Mouse (Mus musculus) c-Kit-positive CD71-positive TER-119-positive erythroid progenitor cells, embryonic 14.5 days (primary cell): Measurements from ENCODE around the gene Nrf1.

Source experiments
- DNase-seq: peaks from one replicate; pipeline ENCODE4 v3.0.0-alpha.2; 2013; ENCODE audit warnings: low spot score

Nrf1 gene

GRCm38 (mm10) chr6:30078938-30079529 lies 31.2 kb downstream of the Nrf1 start:
- DNase-seq: no peak

DNA sequence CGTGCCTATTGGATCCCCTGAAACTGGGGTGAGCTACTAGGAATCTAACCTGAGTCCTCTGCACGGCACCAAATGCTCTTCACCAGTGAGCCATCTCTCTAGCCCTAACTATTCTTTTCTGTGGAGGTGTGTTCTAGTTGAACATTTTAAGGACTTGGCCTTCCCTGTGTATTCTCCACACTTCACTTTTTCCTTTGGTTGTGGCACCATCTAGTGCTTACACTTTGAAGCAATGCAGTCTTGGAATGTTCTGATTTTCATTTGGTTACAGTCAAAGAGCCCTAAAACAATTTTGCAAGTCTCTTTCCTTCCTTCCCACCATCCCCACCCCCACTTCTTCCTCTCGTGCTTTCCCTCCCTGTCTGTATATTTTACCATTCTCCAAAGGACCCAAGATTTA lies 33.6 kb downstream of the Nrf1 start:
- DNase-seq: no peak

DNA sequence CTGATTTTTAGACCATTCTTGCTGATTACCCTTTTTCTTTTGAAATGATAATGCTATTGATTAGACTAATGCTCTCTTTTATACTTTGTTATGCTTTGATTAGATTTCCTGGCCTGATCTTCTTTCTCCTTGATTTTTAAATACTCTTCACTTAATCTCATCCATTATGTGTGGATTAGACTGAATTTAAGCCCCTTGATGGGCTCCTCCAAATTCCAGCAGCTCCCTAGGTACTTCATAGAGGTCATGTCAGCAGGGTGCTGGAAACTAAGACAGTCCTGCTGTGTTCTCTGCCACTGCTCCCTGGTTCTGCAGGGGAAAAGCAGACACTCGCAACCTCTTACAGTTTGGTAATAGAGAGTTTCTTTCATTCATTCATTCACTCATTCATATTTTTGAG lies 35.5 kb downstream of the Nrf1 start:
- no peak for DNase-seq

DNA sequence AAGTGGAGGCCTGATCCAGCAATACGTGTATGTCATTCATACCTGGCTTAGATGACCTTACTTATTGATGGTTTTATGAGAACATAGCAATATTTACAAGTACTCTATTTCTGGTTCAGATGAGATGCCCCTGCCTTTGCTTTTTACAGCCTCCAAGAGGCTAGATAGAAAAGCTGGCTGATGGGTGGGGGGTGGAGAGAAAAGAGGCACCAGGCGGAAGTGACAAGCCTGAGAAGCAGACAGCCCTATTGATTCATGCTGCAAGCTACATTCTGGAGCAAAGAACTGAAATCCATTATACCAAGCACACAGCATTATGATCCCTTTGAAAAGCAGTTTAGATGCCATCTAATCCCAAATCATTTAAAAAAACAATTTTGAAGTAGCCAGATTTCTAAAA lies 37.6 kb downstream of the Nrf1 start:
- DNase-seq: no peak

DNA sequence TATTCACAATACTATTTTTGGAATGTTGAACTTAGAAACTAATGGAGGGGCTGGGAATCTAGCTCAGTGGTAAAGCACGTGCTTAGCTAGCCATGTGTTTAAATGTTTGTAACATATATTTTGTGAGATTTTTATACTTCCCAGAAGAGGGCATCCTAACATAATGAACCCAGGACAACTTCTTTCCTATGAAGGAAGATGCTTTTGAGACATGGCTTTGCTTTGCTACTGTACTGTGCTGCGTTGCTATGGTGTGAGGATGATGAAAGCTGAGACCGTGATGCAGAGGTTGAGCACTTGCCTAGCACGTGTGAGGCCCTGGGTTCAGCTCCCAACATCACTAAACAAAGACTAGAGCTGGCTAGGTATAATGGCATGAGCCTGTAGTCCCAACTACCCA lies 43.4 kb downstream of the Nrf1 start:
- DNase-seq: no peak

- DNase-seq: no peak
Observed at GRCm38 (mm10) chr6:30092816-30093215, 45.0 kb downstream of the Nrf1 start.

DNA sequence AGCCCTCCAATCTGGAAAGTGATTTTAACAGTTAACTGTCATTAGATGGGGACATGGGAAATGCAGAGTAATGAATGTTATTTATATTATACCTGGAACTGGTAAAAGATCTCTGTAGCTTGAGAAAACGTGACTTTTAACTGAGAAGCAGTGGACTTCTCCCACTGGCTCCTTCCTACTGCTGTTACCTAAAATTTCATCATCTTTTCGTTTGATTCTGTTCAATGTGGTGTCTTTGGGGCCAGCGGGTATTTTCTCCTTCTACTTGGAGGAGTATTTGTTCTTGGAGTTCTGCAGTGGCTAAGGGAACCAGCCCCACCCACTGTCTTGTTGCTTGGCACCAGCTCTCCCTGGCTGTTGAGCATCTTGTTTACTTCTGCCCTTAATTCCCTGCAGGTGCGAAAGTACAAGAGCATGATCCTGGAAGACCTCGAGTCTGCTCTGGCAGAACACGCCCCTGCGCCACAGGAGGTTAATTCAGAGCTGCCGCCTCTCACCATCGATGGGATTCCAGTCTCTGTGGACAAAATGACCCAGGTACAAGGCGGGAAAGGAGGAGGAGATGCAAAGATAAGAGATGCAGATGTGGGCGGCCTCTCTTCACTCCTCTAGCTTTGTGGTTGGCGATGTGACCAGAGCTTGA lies 54.1 kb downstream of the Nrf1 start:
- no peak for DNase-seq

DNA sequence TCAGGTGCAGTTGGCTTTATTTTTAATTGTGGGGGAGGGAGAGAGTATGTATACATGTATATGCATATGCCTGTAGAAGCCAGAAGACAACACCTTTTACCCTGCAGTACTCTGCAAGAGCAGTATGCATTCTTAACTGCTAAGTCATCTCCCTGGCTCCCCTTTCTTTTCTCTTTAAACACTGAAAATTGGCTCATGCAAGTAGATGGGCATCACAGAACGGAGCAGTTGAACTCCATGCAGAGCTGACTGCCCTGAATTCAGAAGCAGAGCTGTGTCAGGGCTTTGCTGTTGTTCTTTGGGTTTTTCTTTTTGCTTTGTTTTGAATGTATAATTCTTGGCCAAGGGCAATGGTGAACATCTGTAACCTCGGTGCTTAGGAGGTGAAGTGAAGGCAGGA lies 58.3 kb downstream of the Nrf1 start:
- no peak for DNase-seq

GRCm38 (mm10) chr6:30107456-30107855 lies 59.7 kb downstream of the Nrf1 start:
- no peak for DNase-seq

DNA sequence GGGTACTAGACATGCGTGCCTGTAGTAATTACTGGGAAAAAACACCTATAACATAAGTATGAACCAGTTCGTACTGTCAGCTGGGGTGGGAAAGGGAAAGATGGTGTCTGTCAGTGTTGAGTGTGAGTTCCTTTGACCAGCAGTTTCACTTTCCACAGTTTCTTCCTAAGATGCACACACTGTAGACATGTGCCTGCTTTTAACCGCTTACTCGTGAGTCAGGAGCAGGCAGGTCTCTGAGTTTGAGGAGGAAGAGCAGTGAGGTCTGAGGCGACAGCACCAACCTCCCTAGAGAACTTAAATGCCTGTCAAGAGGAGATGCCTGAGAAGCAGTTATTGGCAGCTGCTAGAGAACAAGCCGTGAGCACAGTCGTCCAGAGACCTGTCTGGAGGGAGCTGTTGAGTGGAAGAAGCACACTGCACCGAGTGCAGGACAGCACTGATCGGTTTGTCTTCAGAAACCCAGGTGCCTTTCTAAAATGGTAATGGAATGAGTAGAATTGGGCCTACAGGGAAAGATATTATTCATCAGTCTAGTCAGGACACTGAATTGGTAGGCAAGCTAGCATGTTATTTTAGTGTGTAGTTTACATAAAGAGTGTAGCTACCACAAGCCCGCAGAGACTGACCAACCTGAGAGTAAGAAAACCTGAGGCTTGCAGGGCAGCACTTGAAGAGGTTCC lies 62.2 kb downstream of the Nrf1 start:
- no peak for DNase-seq

GRCm38 (mm10) chr6:30112349-30113132 lies 64.8 kb downstream of the Nrf1 start:
- no peak for DNase-seq

DNA sequence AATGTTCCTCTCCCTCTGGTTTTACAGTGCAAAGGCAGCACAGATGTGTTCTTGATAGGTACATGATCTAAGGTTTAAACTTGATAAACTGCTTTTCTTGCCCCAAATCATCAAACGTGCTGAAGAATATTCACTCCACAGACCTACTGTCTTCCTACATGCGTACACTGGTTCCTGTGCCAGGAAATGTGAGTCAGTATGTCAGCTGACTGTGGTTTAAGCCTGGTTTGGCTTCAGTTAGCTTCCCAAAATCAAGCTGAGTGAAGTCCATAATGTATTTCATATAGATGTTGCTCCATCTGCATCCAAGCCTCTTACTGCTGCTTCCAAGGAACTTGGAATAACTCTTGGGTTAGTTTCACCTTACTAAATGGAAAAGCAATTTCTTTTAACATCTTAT lies 66.3 kb downstream of the Nrf1 start:
- no peak for DNase-seq

DNA sequence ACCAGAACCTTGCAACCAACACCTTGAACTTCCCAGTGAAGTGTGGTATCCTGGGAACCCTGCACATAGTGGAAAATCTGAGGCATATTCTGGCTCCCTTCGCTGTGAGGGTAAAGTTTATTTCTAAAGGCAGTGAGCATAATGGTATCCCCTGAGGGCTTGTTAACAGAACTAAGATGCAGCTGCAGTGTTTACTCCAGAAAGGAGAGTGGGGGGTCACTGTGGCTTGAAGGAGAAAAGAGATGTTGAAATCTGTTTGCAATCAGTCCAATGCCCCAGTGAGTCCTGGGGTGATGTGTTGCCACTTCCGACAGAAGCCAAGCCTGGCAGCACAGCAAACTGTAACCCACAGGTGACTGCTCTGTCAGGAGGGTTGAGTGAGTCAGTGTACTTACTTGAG lies 73.4 kb downstream of the Nrf1 start:
- no peak for DNase-seq

- no peak for DNase-seq
Observed at GRCm38 (mm10) chr6:30121600-30121999, 73.8 kb downstream of the Nrf1 start.

GRCm38 (mm10) chr6:30123391-30123790 lies 75.6 kb downstream of the Nrf1 start:
- no peak for DNase-seq

DNA sequence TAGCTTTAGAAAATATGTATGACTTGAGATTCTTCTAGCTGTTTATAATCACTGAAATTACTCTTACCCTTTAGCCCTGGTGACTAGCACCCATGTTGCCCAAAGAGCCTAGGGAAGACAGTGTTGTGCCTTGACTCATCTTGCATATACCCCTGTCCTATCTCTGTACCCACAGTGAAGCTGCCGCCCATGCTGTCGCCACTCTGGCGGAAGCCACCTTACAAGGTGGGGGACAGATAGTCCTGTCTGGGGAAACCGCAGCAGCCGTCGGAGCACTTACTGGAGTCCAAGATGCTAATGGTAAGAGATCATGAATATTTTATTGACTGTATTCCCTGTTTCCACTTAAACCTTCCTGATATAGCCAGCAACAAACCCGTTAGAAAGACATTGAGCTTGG lies 78.3 kb downstream of the Nrf1 start:
- DNase-seq: no peak

DNA sequence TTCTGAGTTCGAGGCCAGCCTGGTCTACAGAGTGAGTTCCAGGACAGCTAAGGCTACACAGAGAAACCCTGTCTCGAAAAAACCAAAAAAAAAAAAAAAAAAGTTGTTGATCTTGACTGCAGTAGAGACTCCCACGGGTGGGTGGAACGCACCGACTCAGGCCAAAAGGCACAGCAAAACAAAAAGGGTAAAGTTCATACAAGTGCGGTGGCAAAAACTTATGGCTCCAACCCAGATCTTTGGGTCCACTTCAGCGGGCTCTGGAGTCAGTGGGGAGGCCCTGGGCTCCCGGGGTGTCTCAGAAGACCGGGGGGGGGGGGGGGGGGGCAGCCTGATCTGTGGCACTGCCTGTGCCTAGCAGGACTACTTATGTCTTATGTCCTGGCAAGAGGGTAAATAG lies 79.0 kb downstream of the Nrf1 start:
- no peak for DNase-seq

- no peak for DNase-seq
Observed at GRCm38 (mm10) chr6:30132399-30132798, 84.6 kb downstream of the Nrf1 start.

- DNase-seq: no peak
Observed at GRCm38 (mm10) chr6:30135590-30135989, 87.8 kb downstream of the Nrf1 start.

DNA sequence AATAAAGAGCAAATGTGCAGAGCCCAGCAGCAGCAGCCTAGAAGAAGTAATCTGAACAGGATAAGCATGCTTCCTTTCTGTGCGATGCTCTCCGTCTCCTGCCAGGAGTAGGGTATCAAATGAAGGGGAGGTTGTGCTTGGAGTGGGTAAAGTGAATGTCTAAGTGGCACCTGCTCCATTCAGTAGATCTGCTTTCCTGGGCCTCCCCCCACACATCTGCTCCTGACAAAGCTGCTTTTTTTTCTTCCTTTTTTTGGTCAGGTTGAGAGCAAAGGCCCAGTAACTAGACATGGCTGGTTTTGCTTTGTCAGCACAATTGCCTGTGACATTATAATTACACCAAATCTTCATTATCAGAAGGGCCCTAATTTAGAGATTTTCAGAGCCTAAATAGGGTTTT lies 89.4 kb downstream of the Nrf1 start:
- DNase-seq: no peak

GRCm38 (mm10) chr6:30139329-30140045 lies 91.7 kb downstream of the Nrf1 start:
- no peak for DNase-seq

DNA sequence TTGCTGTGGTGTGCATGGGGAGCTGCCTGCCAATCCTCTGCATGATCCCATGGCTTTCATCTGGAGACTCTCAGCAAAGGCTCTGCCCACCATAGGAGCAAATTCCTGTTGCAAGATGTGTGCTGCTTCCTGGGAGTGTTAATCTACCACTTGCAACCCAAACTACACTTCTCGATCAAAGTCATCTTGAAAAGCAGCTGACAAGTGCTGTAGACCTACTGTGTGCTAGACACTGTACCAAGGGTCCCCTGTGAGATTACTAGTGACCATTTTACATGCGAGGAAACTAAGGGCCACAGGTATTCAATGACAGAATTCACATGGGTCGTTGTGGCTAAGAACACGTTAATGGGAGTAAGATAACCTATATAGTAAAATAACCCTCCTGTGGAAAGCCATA lies 95.5 kb downstream of the Nrf1 start:
- no peak for DNase-seq
